Mouse (Mus musculus) midbrain, embryonic 10.5 days (tissue): Measurements from ENCODE around the gene Nfkbil1. TPM values are rescaled to one million over a fixed set of nuclear protein-coding genes. Genes with fewer than 3 reads are reported as not detected.

Experiments used
- DNase-seq: peaks from one replicate; pipeline ENCODE4 v3.0.0-alpha.2; 2017; ENCODE audit warnings: low spot score
- H3K27ac ChIP-seq: fragments of 300-500 bp; sonication (generic); replicated peaks from 2 replicates; pipeline ENCODE4 v1.5.1; 2016; ENCODE audit warnings: mild to moderate bottlenecking
- H3K27me3 ChIP-seq: fragments of 300-500 bp; sonication (generic); 2 replicates; pipeline ENCODE4 v1.6.1; 2016; ENCODE audit warnings: low read depth, mild to moderate bottlenecking; ENCODE audit not compliant: poor library complexity, severe bottlenecking
- H3K36me3 ChIP-seq: fragments of 300-500 bp; sonication (generic); 2 replicates; pipeline ENCODE4 v1.6.1; 2016; ENCODE audit warnings: mild to moderate bottlenecking, moderate library complexity
- H3K4me1 ChIP-seq: fragments of 300-500 bp; sonication (generic); 2 replicates; pipeline ENCODE4 v1.6.1; 2016
- H3K4me3 ChIP-seq: fragments of 300-500 bp; sonication (generic); 2 replicates; pipeline ENCODE4 v1.5.1; 2016; ENCODE audit warnings: mild to moderate bottlenecking, moderate library complexity
- H3K9me3 ChIP-seq: fragments of 300-500 bp; sonication (generic); replicated peaks from 2 replicates; pipeline ENCODE4 v1.6.1; 2016; ENCODE audit warnings: mild to moderate bottlenecking
- WGBS: fragments of 180-500 bp; shearing (Covaris S2); methylation state at CpG from one replicate; pipeline ENCODE4 v1.1.7; 2016; 5-methylcytosine and 5-hydroxymethylcytosine counted together
- polyA plus RNA-seq: library from polyadenylated mRNA; unstranded; fragments of >200 nt; fragmentation: Nextera tagmentation; extraction: Ambion mirVana; gene quantifications from 2 replicates; pipeline ENCODE4 v1.2.1, GENCODE M21; 2016

Nfkbil1 gene
- polyA plus RNA-seq, 1 experiment from 2014 or later = 11.7 TPM

- H3K36me3 ChIP-seq = no peaks in the 10 kb centered on the region
- H3K4me3 ChIP-seq = no peak overlapping the region
- peaks cover 61% of the 10 kb centered on the region for H3K27me3 ChIP-seq
- DNase-seq = no peak
- peaks cover 26% of the 10 kb centered on the region for H3K4me1 ChIP-seq
- H3K27ac ChIP-seq = no peak overlapping the region
- H3K9me3 ChIP-seq = no peaks in the 10 kb centered on the region
- 71% methylated on average over 13 of the region's 13 CpGs for WGBS
These were observed 26.1 kb upstream of the Nfkbil1 start for GRCm38 (mm10) chr17:35261651-35262050.

DNA sequence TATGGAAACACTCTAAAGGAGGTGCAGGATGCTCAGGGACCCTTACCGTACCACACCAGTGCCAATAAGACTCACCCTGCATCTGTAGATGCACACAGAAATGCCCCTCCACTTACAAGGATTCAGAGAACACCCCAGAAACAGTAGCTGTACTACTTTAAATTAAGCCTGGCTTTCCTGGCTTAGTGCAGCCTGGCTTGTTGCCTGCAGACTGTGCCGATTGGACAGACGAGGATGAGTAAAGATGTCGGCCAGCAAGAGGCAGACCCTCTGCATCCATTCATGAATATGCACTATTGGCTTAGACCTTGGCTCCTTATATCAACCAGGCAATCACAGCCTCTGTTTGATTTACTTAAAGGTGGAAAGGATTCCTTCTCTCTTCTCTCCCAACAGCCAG is 24.0 kb upstream of the Nfkbil1 start:
- Histone ChIP-seq H3K36me3 (no peaks in the 10 kb centered on the region), H3K9me3 (no peaks in the 10 kb centered on the region), H3K27me3 (peaks cover 44% of the 10 kb centered on the region), H3K4me3 (no peak overlapping the region), H3K27ac (no peak overlapping the region), H3K4me1 (peaks cover 26% of the 10 kb centered on the region)
- no peak for DNase-seq
- WGBS = 83% methylated on average over 4 of the region's 4 CpGs

DNA sequence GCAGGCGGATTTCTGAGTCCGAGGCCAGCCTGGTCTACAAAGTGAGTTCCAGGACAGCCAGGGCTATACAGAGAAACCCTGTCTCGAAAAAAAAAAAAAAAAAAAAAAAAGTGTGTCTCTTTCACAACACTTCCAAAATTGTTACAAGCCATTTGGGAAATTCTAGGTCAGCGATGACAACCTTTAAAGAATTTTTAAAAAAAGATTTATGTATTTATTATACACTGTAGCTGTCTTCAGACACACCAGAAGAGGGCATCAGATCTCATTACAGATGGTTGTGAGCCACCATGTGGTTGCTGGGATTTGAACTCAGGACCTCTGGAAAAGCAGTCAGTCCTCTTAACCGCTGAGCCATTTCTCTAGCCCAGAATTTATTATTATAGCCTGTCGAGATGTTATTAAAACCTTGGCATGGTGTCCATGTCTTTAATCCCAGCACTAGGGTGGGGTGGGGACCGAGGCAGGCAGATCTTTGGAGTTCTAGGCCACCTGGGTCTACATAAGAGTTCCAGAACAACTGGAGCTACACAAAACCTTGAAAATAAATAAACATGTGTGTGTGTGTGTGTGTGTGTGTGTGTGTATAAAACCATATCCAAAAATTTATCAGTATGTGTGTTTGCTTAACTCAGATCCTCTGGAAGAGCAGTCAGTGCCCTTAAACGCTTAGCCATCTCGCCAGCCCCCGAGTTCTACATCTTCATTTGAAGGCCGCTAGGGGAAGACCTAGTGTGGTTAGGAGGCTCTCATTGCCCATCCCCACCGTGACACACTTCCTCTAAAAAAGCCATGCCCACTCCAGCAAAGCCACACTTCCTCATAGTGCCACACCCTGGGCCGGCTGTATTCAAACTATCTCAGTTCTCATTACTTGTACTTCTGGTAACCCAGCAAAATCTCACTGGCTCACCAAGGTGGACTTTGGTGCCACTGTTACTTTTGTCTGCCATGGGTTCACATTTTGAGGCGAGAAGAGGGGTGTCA is 23.2 kb upstream of the Nfkbil1 start:
- WGBS = 66% methylated on average over 13 of the region's 14 CpGs
- Histone ChIP-seq H3K9me3 (no peaks in the 10 kb centered on the region), H3K27ac (no peak overlapping the region), H3K4me1 (peaks cover 21% of the 10 kb centered on the region), H3K27me3 (peaks cover 36% of the 10 kb centered on the region), H3K4me3 (no peak overlapping the region), H3K36me3 (peaks cover 8% of the 10 kb centered on the region)
- no peak for DNase-seq

DNA sequence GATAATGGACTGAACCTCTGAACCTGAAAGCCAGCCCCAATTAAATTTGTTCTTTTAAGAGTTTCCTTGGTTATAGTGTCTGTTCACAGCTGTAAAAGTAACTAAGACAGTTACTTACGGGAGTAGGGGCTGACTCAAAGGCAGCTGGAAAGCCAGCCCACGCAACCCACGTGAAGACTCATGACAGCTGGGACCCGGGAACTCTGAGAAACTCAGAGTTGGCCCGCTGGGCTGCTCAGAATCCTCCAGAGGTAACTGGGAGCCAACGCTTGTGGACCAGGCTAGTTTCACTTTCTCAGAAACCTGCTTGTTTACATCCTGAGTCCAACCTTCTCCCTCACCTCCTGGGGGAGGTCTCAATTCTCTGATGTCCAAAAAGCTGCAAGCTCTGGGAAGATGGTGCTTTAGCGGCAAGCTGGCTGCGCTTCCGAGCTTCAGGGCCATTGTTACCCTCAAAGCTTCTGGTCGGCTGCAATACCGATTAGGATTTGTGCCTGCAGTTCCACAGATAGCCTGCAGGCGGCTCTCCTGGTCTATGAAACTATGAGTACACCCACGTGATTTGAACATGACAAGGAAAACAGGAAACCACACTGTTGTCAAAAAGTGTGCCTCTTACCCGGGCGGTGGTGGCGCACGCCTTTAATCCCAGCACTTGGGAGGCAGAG is 22.4 kb upstream of the Nfkbil1 start:
- WGBS = 19% methylated on average over 17 of the region's 17 CpGs
- no peaks in the 10 kb centered on the region for H3K9me3 ChIP-seq
- no peak overlapping the region for H3K27ac ChIP-seq

GRCm38 (mm10) chr17:35257378-35257777 is 21.8 kb upstream of the Nfkbil1 start:
- peaks cover 7% of the 10 kb centered on the region for H3K4me1 ChIP-seq

More for the DNA sequence above, 22.4 kb upstream of the Nfkbil1 start:
- Histone ChIP-seq H3K4me3 (peak overlapping the region; percentile 36), H3K4me1 (peaks cover 13% of the 10 kb centered on the region), H3K36me3 (peaks cover 16% of the 10 kb centered on the region), H3K27me3 (peaks cover 32% of the 10 kb centered on the region)
- DNase-seq = peak; percentile 87

GRCm38 (mm10) chr17:35255704-35256103 is 20.1 kb upstream of the Nfkbil1 start:
- 70% methylated on average over 4 of the region's 4 CpGs for WGBS

More at GRCm38 (mm10) chr17:35257378-35257777, 21.8 kb upstream of the Nfkbil1 start:
- Histone ChIP-seq H3K9me3 (no peaks in the 10 kb centered on the region), H3K27me3 (peaks cover 28% of the 10 kb centered on the region), H3K4me3 (no peak overlapping the region), H3K36me3 (peaks cover 22% of the 10 kb centered on the region), H3K27ac (no peak overlapping the region)
- no peak for DNase-seq
- 88% methylated on average over 1 of the region's 1 CpGs for WGBS

GRCm38 (mm10) chr17:35255301-35255700 is 19.7 kb upstream of the Nfkbil1 start:
- no peak overlapping the region for H3K27ac ChIP-seq
- H3K9me3 ChIP-seq = no peaks in the 10 kb centered on the region
- H3K4me3 ChIP-seq = no peak overlapping the region
- H3K36me3 ChIP-seq = peaks cover 42% of the 10 kb centered on the region
- whole genome bisulfite sequencing = 77% methylated on average over 3 of the region's 3 CpGs
- peaks cover 8% of the 10 kb centered on the region; the same call in 1 of the 2 replicates for H3K27me3 ChIP-seq
- no peak for DNase-seq
- peaks cover 5% of the 10 kb centered on the region for H3K4me1 ChIP-seq

More at GRCm38 (mm10) chr17:35255704-35256103, 20.1 kb upstream of the Nfkbil1 start:
- no peaks in the 10 kb centered on the region for H3K9me3 ChIP-seq
- H3K27me3 ChIP-seq = peaks cover 12% of the 10 kb centered on the region; the same call in 1 of the 2 replicates
- peaks cover 5% of the 10 kb centered on the region for H3K4me1 ChIP-seq
- H3K36me3 ChIP-seq = peaks cover 38% of the 10 kb centered on the region
- DNase-seq = no peak
- no peak overlapping the region for H3K27ac ChIP-seq
- H3K4me3 ChIP-seq = no peak overlapping the region

- Histone ChIP-seq H3K27ac (no peak overlapping the region), H3K4me1 (peaks cover 5% of the 10 kb centered on the region), H3K27me3 (peaks cover 7% of the 10 kb centered on the region; the same call in 1 of the 2 replicates), H3K9me3 (no peaks in the 10 kb centered on the region), H3K4me3 (0 out of 2 replicates have a peak overlapping the region, but pooled peaks have one; percentile 3), H3K36me3 (peaks cover 50% of the 10 kb centered on the region)
- WGBS = 59% methylated on average over 11 of the region's 11 CpGs
- peak; percentile 63 for DNase-seq
These were observed 18.9 kb upstream of the Nfkbil1 start for GRCm38 (mm10) chr17:35254241-35255098.

GRCm38 (mm10) chr17:35253293-35254093 is 17.9 kb upstream of the Nfkbil1 start:
- Histone ChIP-seq H3K9me3 (no peaks in the 10 kb centered on the region), H3K36me3 (peaks cover 60% of the 10 kb centered on the region), H3K4me3 (no peak overlapping the region), H3K27ac (no peak overlapping the region), H3K4me1 (peaks cover 5% of the 10 kb centered on the region), H3K27me3 (peaks cover 7% of the 10 kb centered on the region; the same call in 1 of the 2 replicates)
- 93% methylated on average over 32 of the region's 32 CpGs for WGBS
- DNase-seq = no peak

DNA sequence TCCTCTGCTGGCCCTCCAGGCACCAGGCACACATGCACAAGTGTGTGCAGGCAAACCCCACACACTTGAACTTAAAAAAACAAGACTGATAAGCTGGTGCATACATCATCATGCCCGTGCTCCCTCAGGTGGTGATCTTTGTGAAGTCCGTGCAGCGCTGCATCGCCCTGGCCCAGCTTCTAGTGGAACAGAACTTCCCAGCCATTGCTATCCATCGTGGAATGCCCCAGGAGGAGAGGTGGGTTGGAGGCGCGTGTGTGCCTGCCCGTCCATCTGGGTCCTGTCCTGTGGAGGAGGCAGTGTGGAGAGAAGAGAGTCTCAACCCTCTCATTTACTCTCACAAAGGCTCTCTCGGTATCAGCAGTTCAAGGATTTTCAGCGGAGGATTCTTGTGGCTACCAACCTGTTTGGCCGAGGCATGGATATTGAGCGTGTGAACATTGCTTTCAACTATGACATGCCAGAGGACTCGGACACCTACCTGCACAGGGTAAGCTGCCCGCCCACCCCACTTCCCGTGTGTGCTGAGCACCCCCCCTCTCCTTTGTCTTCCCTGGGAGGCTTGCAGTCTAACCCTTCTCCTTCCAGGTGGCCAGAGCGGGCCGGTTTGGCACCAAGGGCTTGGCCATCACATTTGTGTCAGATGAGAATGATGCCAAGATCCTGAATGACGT is 17.2 kb upstream of the Nfkbil1 start:
- H3K9me3 ChIP-seq = no peaks in the 10 kb centered on the region
- peaks cover 7% of the 10 kb centered on the region; the same call in 1 of the 2 replicates for H3K27me3 ChIP-seq
- no peak overlapping the region for H3K4me3 ChIP-seq
- H3K4me1 ChIP-seq = peaks cover 2% of the 10 kb centered on the region
- WGBS = 90% methylated on average over 18 of the region's 18 CpGs
- H3K36me3 ChIP-seq = peaks cover 67% of the 10 kb centered on the region
- H3K27ac ChIP-seq = no peak overlapping the region
- DNase-seq = no peak

- Histone ChIP-seq H3K9me3 (no peaks in the 10 kb centered on the region), H3K27ac (no peak overlapping the region), H3K36me3 (peaks cover 75% of the 10 kb centered on the region), H3K4me3 (0 out of 2 replicates have a peak overlapping the region, but pooled peaks have one; percentile 1), H3K4me1 (no peaks in the 10 kb centered on the region), H3K27me3 (peaks cover 2% of the 10 kb centered on the region; the same call in 1 of the 2 replicates)
- no peak for DNase-seq
- WGBS = 86% methylated on average over 5 of the region's 5 CpGs
These were observed 16.4 kb upstream of the Nfkbil1 start for GRCm38 (mm10) chr17:35251981-35252380.
